Mouse (Mus musculus) embryonic fibroblast, embryonic 13.5 days (primary cell): ENCODE data around the gene Ctbp2.

Experiments
- CTCF ChIP-seq: IDR thresholded peaks from 2 replicates; pipeline ENCODE4 v1.5.1; 2011; ENCODE audit warnings: mild to moderate bottlenecking, control low read depth, low read length, moderate library complexity, borderline replicate concordance; ENCODE audit not compliant: insufficient read depth
- POLR2A ChIP-seq: IDR thresholded peaks from 2 replicates; pipeline ENCODE4 v1.6.1; 2011; ENCODE audit warnings: low read depth, mild to moderate bottlenecking, control low read depth, low read length, moderate library complexity

GRCm38 (mm10) chr7:133044721-133045120 is 79.4 kb downstream of the Ctbp2 start:
- TF ChIP-seq POLR2A (no peak), CTCF (no peak)
